Mouse (Mus musculus) thymus, adult 18-20 months (tissue): ENCODE data around the gene Traf4.
A peak's percentile ranks its signal among the peaks of the same experiment; 100 is the strongest.

Source experiments
- DNase-seq, 2 experiments: peaks; one replicate each; pipeline ENCODE4 v3.0.0; 2022; ENCODE audit warnings: mixed read lengths in 2 of 2

Traf4 gene

GRCm38 (mm10) chr11:78165761-78166109 lies 346 bp upstream of the Traf4 start:
- no peak for DNase-seq

- DNase-seq = peak in 1 of 2 experiments; percentile 28
Observed at GRCm38 (mm10) chr11:78164604-78164923, 825 bp downstream of the Traf4 start.

GRCm38 (mm10) chr11:78163681-78164603 lies 1.4 kb downstream of the Traf4 start:
- peak; percentile 69 to 80 for DNase-seq

GRCm38 (mm10) chr11:78163045-78163444 lies 2.3 kb downstream of the Traf4 start:
- peak in 1 of 2 experiments; percentile 21 for DNase-seq

GRCm38 (mm10) chr11:78162504-78162903 lies 2.9 kb downstream of the Traf4 start:
- DNase-seq = no peak

GRCm38 (mm10) chr11:78161968-78162367 lies 3.4 kb downstream of the Traf4 start:
- DNase-seq = no peak

- no peak for DNase-seq
Observed at GRCm38 (mm10) chr11:78161169-78161568, 4.2 kb downstream of the Traf4 start.

GRCm38 (mm10) chr11:78160675-78161074 lies 4.7 kb downstream of the Traf4 start:
- DNase-seq = no peak

GRCm38 (mm10) chr11:78160171-78160570 lies 5.2 kb downstream of the Traf4 start:
- no peak for DNase-seq

GRCm38 (mm10) chr11:78159557-78159956 lies 5.8 kb downstream of the Traf4 start:
- peak in 1 of 2 experiments; percentile 24 for DNase-seq

- peak; percentile 61 to 68 for DNase-seq
Observed at GRCm38 (mm10) chr11:78159096-78159495, 6.3 kb downstream of the Traf4 start.

GRCm38 (mm10) chr11:78156156-78156699 lies 9.2 kb downstream of the Traf4 start:
- no peak for DNase-seq

GRCm38 (mm10) chr11:78155674-78156073 lies 9.7 kb downstream of the Traf4 start:
- no peak for DNase-seq

- no peak for DNase-seq
Observed at GRCm38 (mm10) chr11:78153778-78154177, 11.6 kb downstream of the Traf4 start.

GRCm38 (mm10) chr11:78152299-78153231 lies 12.8 kb downstream of the Traf4 start:
- no peak for DNase-seq

- no peak for DNase-seq
Observed at GRCm38 (mm10) chr11:78151161-78151560, 14.2 kb downstream of the Traf4 start.

- DNase-seq = no peak
Observed at GRCm38 (mm10) chr11:78146707-78147543, 18.5 kb downstream of the Traf4 start.

GRCm38 (mm10) chr11:78146168-78146567 lies 19.2 kb downstream of the Traf4 start:
- no peak for DNase-seq

- no peak for DNase-seq
Observed at GRCm38 (mm10) chr11:78143520-78143919, 21.9 kb downstream of the Traf4 start.

GRCm38 (mm10) chr11:78140665-78141064 lies 24.7 kb downstream of the Traf4 start:
- DNase-seq = no peak

- DNase-seq = no peak
Observed at GRCm38 (mm10) chr11:78138023-78138422, 27.4 kb downstream of the Traf4 start.

- DNase-seq = no peak
Observed at GRCm38 (mm10) chr11:78137584-78137983, 27.8 kb downstream of the Traf4 start.
